Mouse (Mus musculus) myocyte (in vitro differentiated cells): ENCODE measurements around the gene Smg6. TPM values are rescaled to one million over a fixed set of nuclear protein-coding genes. Genes with fewer than 3 reads are reported as not detected.

Experiments
- H3K27me3 ChIP-seq: one replicate; pipeline ENCODE4 v1.6.1; 2011; ENCODE audit not compliant: control insufficient read depth, insufficient read depth, insufficient read length
- H3K36me3 ChIP-seq: one replicate; pipeline ENCODE4 v1.6.1; 2011; ENCODE audit not compliant: control insufficient read depth, insufficient read depth
- H3K4me2 ChIP-seq: one replicate; pipeline ENCODE4 v1.6.1; 2011; ENCODE audit warnings: low read depth, control low read depth
- H3K4me3 ChIP-seq: one replicate; pipeline ENCODE4 v1.5.1; 2011; ENCODE audit warnings: mild to moderate bottlenecking, control low read depth, moderate library complexity
- H3K79me2 ChIP-seq: one replicate; pipeline ENCODE4 v1.6.1; 2011; ENCODE audit not compliant: control insufficient read depth, insufficient read depth
- H3ac ChIP-seq: one replicate; pipeline ENCODE4 v1.6.1; 2011; ENCODE audit not compliant: control insufficient read depth, insufficient read length
- CEBPB ChIP-seq: IDR thresholded peaks from 2 replicates; pipeline ENCODE4 v1.6.1; 2011; ENCODE audit warnings: mild to moderate bottlenecking, moderate library complexity; ENCODE audit not compliant: poor library complexity, insufficient read depth, severe bottlenecking
- E2F4 ChIP-seq: IDR thresholded peaks from one replicate; pipeline ENCODE4 v1.6.1; 2011; ENCODE audit warnings: mild to moderate bottlenecking, control low read depth, moderate library complexity; ENCODE audit not compliant: insufficient read depth
- MAX ChIP-seq: IDR thresholded peaks from one replicate; pipeline ENCODE4 v1.6.1; 2011; ENCODE audit warnings: low read depth, mild to moderate bottlenecking, control low read depth
- MYOD1 ChIP-seq, 3 experiments: IDR thresholded peaks; one replicate each; pipeline ENCODE4 v1.6.1; 2011; ENCODE audit warnings: control low read depth in 2 of 3, low read depth in 2 of 3, mild to moderate bottlenecking in 2 of 3, moderate library complexity in 1 of 3; ENCODE audit not compliant: insufficient read length in 2 of 3, control insufficient read depth in 1 of 3
- MYOG ChIP-seq, 3 experiments: IDR thresholded peaks; one replicate each; pipeline ENCODE4 v1.6.1; 2011; ENCODE audit warnings: control low read depth in 2 of 3, low read depth in 2 of 3, mild to moderate bottlenecking in 2 of 3; ENCODE audit not compliant: insufficient read length in 2 of 3, control insufficient read depth in 1 of 3, insufficient read depth in 1 of 3
- POLR2A ChIP-seq: IDR thresholded peaks from one replicate; pipeline ENCODE4 v1.6.1; 2011; ENCODE audit warnings: low read depth, mild to moderate bottlenecking, control low read depth, moderate library complexity; ENCODE audit not compliant: insufficient read length
- POLR2AphosphoS2 ChIP-seq: IDR thresholded peaks from one replicate; pipeline ENCODE4 v1.6.1; 2011; ENCODE audit warnings: low read depth, control low read depth; ENCODE audit not compliant: insufficient read length
- REST ChIP-seq: IDR thresholded peaks from one replicate; pipeline ENCODE4 v1.6.1; 2011; ENCODE audit warnings: mild to moderate bottlenecking, control low read depth, moderate library complexity; ENCODE audit not compliant: insufficient read depth, insufficient read length
- SRF ChIP-seq: IDR thresholded peaks from one replicate; pipeline ENCODE4 v1.6.1; 2011; ENCODE audit warnings: low read depth; ENCODE audit not compliant: control insufficient read depth, insufficient read length
- TCF12 ChIP-seq: IDR thresholded peaks from one replicate; pipeline ENCODE4 v1.6.1; 2011; ENCODE audit warnings: mild to moderate bottlenecking, control low read depth; ENCODE audit not compliant: poor library complexity, insufficient read depth, severe bottlenecking
- TCF3 ChIP-seq: IDR thresholded peaks from one replicate; pipeline ENCODE4 v1.6.1; 2011; ENCODE audit warnings: low read depth, control low read depth; ENCODE audit not compliant: insufficient read length
- USF1 ChIP-seq: IDR thresholded peaks from one replicate; pipeline ENCODE4 v1.6.1; 2011; ENCODE audit warnings: low read depth, mild to moderate bottlenecking, control low read depth, moderate library complexity
- polyA plus RNA-seq: library from polyadenylated mRNA; unstranded; fragments of >200 nt; fragmentation: generic; extraction: Trizol; gene quantifications from one replicate; pipeline ENCODE4 v1.2.1, GENCODE M21; 2012; ENCODE audit warnings: missing spikeins

Gene Smg6
- polyA plus RNA-seq, 1 experiment: 14.7 TPM

DNA sequence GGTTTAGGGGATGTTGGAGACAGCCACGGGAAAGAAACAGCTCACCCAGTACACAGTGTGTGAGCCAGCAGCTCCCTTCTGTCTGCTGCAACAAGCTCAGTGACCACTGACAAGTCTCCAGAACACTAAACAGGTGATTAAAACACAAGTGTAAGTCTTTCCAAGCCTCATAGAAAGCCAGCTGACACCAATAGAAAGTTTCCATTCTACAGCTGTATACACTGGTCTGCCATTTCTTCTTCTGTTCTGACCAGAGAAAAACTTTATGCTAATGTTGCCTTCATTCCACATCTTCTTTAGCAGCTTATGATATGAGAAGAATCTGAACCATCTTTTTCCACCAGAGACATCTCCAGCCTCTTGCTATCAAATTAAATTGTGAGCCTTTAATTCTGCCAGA, 195.7 kb downstream of the Smg6 start:
- Histone ChIP-seq H3K79me2 (no peaks in the 10 kb centered on the region), H3ac (no peak overlapping the region), H3K4me3 (no peak overlapping the region), H3K36me3 (no peaks in the 10 kb centered on the region), H3K4me2 (no peak overlapping the region), H3K27me3 (no peaks in the 10 kb centered on the region)
- TF ChIP-seq REST: no peak
- no peak for TF ChIP-seq MYOD1 (IDR thresholded peaks at IDR 0.05; ENCODE audit: control insufficient read depth in 1 of 3, insufficient read length in 2 of 3, low read depth in 2 of 3)
- TF ChIP-seq POLR2AphosphoS2: no peak
- TF ChIP-seq TCF3: no peak

DNA sequence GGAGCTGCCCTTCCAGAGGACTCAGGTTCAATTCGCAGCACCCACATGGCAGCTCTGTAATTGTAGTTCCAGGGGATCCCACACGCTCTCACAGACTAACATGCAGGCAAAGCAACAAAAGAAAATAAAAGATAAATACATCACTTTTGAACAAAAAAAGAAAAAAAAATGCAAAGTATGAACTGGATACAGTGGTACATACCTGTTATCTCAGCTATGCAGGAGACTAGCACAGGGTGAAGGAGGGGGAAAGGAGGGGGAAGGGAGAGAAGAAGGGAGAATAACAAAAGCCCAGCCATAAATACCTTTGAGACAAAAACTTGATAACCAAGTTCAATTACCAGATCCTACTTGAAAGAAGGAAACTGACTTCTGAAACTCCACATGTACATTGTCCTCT, 198.8 kb downstream of the Smg6 start:
- no peak overlapping the region for H3ac ChIP-seq
- no peak overlapping the region for H3K4me2 ChIP-seq
- no peaks in the 10 kb centered on the region for H3K27me3 ChIP-seq
- no peaks in the 10 kb centered on the region for H3K36me3 ChIP-seq
- H3K4me3 ChIP-seq: no peak overlapping the region
- no peak for TF ChIP-seq TCF3
- TF ChIP-seq MYOD1 (IDR thresholded peaks at IDR 0.05; ENCODE audit: control insufficient read depth in 1 of 3, insufficient read length in 2 of 3, low read depth in 2 of 3): no peak
- TF ChIP-seq E2F4: no peak
- no peak for TF ChIP-seq TCF12
- no peak for TF ChIP-seq CEBPB
- TF ChIP-seq MYOG (IDR thresholded peaks at IDR 0.05; ENCODE audit: control insufficient read depth in 1 of 3, insufficient read depth in 1 of 3, insufficient read length in 2 of 3, low read depth in 2 of 3): no peak
- TF ChIP-seq POLR2AphosphoS2: no peak
- TF ChIP-seq REST: no peak
- no peak for TF ChIP-seq SRF
- TF ChIP-seq POLR2A: no peak
- TF ChIP-seq MAX: no peak
- TF ChIP-seq USF1: no peak
- no peaks in the 10 kb centered on the region for H3K79me2 ChIP-seq

GRCm38 (mm10) chr11:75126384-75126783, 200.8 kb downstream of the Smg6 start:
- Histone ChIP-seq H3K4me2 (no peak overlapping the region), H3ac (no peak overlapping the region), H3K27me3 (no peaks in the 10 kb centered on the region), H3K79me2 (no peaks in the 10 kb centered on the region), H3K4me3 (no peak overlapping the region), H3K36me3 (no peaks in the 10 kb centered on the region)
- no peak for TF ChIP-seq TCF12
- TF ChIP-seq USF1: no peak
- TF ChIP-seq SRF: no peak
- TF ChIP-seq CEBPB: no peak
- no peak for TF ChIP-seq MYOD1 (IDR thresholded peaks at IDR 0.05; ENCODE audit: control insufficient read depth in 1 of 3, insufficient read length in 2 of 3, low read depth in 2 of 3)
- no peak for TF ChIP-seq E2F4
- no peak for TF ChIP-seq MAX
- TF ChIP-seq TCF3: no peak

- no peaks in the 10 kb centered on the region for H3K27me3 ChIP-seq
- no peak overlapping the region for H3ac ChIP-seq
- H3K4me3 ChIP-seq: no peak overlapping the region
- H3K4me2 ChIP-seq: no peak overlapping the region
- TF ChIP-seq POLR2AphosphoS2 (no peak), E2F4 (no peak), REST (no peak), POLR2A (no peak), MYOG (IDR thresholded peaks at IDR 0.05; ENCODE audit: control insufficient read depth in 1 of 3, insufficient read depth in 1 of 3, insufficient read length in 2 of 3, low read depth in 2 of 3) (no peak), USF1 (no peak), MYOD1 (IDR thresholded peaks at IDR 0.05; ENCODE audit: control insufficient read depth in 1 of 3, insufficient read length in 2 of 3, low read depth in 2 of 3) (no peak), SRF (no peak), MAX (no peak), TCF3 (no peak), TCF12 (no peak), CEBPB (no peak)
- H3K79me2 ChIP-seq: no peaks in the 10 kb centered on the region
- no peaks in the 10 kb centered on the region for H3K36me3 ChIP-seq
Observed at GRCm38 (mm10) chr11:75129481-75129880, 203.9 kb downstream of the Smg6 start.

DNA sequence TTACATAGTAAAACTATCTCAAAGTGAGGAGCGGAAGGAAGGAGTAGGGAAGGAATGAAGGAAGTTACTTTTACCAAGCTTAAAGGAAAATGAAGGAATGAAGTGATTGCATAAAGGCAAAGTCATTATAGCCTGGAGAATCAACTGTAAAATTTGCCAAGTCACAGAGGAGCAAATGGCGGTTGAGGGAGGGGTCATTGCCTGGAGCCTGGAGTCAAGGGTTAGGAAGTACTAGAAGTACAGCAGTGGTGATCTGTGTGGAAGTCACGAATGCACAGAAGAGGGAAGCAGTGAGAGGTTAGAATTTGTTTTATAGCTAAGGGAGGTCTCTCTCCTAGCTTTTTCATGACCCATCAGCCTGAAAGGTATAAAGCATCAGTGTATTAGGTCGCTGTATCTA, 205.7 kb downstream of the Smg6 start:
- no peak overlapping the region for H3K4me3 ChIP-seq
- no peak for TF ChIP-seq TCF12
- no peak for TF ChIP-seq CEBPB
- no peak for TF ChIP-seq TCF3
- no peak for TF ChIP-seq POLR2AphosphoS2
- TF ChIP-seq POLR2A: no peak
- TF ChIP-seq MAX: no peak
- TF ChIP-seq REST: no peak
- no peak for TF ChIP-seq E2F4
- H3K36me3 ChIP-seq: no peaks in the 10 kb centered on the region
- H3K27me3 ChIP-seq: no peaks in the 10 kb centered on the region
- H3K79me2 ChIP-seq: no peaks in the 10 kb centered on the region
- no peak overlapping the region for H3K4me2 ChIP-seq
- no peak overlapping the region for H3ac ChIP-seq
